Mouse (Mus musculus) bone marrow macrophage, adult 2 months (primary cell): Measurements from ENCODE around the gene 1700013G24Rik. TPM values are rescaled to one million over a fixed set of nuclear protein-coding genes. Genes with fewer than 3 reads are reported as not detected.

ENCODE experiments used
- H3K27ac ChIP-seq: 2 replicates; pipeline ENCODE4 v1.5.1; 2012; ENCODE audit warnings: low read depth, low read length; ENCODE audit not compliant: insufficient read depth
- H3K4me1 ChIP-seq: 2 replicates; pipeline ENCODE4 v1.6.1; 2012; ENCODE audit warnings: low read length; ENCODE audit not compliant: control insufficient read depth, insufficient read depth
- H3K4me3 ChIP-seq: 2 replicates; pipeline ENCODE4 v1.5.1; 2012; ENCODE audit warnings: mild to moderate bottlenecking, low read length, moderate library complexity; ENCODE audit not compliant: insufficient read depth
- CTCF ChIP-seq: IDR thresholded peaks from 2 replicates; pipeline ENCODE4 v1.5.1; 2012; ENCODE audit warnings: low read depth, mild to moderate bottlenecking, low read length, moderate library complexity
- POLR2A ChIP-seq: IDR thresholded peaks from 2 replicates; pipeline ENCODE4 v1.6.1; 2012; ENCODE audit warnings: mild to moderate bottlenecking, low read depth, low read length, borderline replicate concordance
- polyA plus RNA-seq: library from polyadenylated mRNA; stranded (reverse); fragments of >200 nt; gene quantifications from 2 replicates; pipeline ENCODE4 v1.2.4, GENCODE M21; 2012; ENCODE audit not compliant: missing spikeins, insufficient read depth, insufficient read length

The 1700013G24Rik gene
- polyA plus RNA-seq, 1 experiment: not detected

DNA sequence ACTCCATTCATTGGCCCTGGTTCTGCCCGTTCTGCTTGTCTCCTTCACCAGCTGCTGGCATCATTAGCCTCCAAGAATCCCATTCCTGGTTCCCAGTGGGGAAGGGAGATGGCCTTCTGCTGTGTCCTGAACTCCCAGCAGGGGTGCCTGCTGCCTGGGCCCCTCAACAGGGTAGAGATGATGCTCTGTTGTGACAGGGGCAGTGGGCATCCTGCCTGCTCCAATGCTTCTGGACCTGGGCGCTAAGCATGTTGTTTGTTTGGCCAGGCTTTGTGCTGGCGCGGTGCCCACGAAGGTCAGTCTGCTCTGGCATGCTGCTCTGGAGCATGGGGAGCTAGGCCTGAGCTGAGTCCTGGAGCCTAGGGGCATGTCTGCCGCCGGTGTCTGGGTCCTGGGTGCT is 31.5 kb downstream of the 1700013G24Rik start:
- Histone ChIP-seq H3K4me3 (no peak overlapping the region), H3K27ac (no peak overlapping the region), H3K4me1 (no peaks in the 10 kb centered on the region)
- TF ChIP-seq CTCF (no peak), POLR2A (no peak)

DNA sequence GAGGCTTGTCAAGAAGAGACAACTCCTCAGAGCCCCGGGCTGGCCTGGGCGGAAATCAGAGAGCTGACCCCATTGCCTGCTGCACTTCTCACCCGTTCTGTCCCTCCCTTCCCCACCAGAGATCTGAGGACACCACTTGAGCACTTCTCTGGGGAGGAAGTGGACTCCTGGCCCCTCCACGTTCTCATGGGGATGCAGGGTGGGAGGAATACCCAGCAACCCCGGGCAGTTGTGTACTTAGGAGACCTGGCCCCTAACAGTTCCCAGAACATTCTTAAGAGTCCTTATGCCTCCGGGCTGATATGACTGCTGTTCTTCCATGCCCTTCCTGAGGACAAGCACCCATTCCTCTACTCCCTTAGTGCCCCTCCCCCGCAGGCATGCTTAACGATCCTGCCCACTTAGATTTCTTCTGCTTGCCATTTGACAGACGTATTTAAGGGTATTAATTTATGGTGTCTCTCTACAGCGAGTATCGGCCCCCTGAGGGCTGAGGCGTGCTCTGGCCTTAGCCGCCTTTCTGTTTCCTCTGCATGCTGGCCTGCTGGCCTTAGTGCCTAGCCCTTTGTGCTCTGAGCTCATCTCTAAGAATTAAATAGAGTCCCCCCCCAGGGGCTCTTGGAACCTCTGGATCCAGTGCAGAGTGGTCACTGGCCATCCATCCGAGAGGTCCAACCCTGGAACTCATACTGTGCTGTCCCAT is 32.3 kb downstream of the 1700013G24Rik start:
- Histone ChIP-seq H3K27ac (no peak overlapping the region), H3K4me1 (no peaks in the 10 kb centered on the region), H3K4me3 (no peak overlapping the region)
- TF ChIP-seq POLR2A (no peak), CTCF (no peak)

DNA sequence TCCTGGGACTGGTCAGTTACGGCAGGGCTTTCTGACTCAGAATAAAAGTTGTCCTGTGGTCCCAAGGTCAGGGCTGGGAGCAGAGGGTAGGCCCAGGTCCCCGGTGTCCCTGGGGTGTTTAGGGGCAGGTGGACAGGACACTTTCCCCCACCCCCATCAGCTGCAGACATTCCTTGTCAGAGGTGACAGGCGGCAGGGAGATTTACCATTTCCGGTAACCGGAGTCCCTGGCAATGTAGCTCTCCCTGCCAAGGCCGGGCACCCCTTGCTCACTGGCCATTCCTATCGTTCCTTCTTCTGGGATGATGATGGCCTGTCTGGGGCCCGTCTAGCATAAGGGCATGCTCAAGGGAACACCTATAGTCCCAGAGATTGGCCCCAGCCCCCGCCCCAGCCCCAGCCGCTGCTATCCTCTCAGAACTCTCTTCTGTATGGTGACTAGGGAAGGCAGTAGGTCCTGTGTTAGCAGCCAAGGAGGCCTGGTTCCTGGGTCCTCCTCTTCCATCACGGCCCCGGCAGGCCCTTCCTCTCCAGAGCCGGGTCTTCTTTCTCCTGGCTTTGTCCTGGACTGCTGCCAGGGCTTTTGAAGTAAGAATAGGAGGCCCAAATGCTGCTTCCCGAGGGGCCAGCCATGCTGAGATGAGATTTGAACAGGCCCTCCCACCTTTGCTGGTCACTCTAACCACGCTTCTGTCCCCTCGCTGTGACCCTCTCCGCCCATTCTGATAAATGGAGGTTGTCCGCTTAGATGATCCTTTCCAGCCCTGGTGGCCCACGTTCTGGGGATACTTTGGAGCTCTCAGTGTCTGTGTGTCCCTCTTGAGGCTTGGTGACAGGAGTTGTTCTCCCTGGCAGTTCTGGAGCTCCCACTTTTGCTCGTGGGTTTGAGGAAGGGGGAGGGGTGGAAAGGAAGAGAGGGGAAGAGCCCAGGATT is 33.3 kb downstream of the 1700013G24Rik start:
- H3K27ac ChIP-seq: no peak overlapping the region
- H3K4me1 ChIP-seq: no peaks in the 10 kb centered on the region
- H3K4me3 ChIP-seq: no peak overlapping the region
- TF ChIP-seq CTCF: no peak
- no peak for TF ChIP-seq POLR2A

DNA sequence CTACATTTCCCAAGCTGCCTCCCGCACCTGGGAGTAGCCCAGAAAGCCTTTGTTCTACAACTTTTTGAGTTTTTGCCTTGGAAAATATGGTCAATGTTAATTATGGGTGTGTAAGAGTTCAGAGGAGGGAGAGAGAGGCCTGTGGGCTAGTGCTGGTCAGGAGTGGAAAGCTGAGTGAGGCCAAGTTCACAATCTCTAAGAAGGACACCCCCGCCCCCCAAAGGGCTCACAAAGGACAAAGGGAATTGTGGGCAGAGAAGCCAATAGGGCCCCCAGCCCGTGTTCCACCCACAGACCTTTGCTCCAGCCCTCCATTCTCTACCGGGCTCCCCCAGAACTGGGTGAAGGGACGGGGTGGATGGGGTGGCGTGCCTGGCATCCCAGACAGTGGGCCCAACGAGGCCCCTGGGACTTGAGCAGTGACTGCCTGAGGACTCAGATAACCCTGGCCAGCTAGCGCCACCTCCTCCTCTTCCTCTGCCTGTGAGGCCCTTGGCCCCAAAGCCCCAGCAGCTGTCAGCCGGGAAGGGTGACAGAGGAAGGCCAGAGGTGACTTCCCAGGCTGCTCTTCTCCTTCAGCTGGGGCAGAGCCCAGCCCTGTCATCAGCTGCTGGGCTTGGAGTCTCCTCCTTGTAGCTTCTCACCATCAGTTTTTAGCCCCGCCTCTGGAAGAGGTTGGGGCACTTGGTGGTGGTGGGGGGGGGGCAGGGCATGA is 34.4 kb downstream of the 1700013G24Rik start:
- TF ChIP-seq POLR2A (no peak), CTCF (no peak)
- Histone ChIP-seq H3K4me1 (no peaks in the 10 kb centered on the region), H3K27ac (no peak overlapping the region), H3K4me3 (no peak overlapping the region)

DNA sequence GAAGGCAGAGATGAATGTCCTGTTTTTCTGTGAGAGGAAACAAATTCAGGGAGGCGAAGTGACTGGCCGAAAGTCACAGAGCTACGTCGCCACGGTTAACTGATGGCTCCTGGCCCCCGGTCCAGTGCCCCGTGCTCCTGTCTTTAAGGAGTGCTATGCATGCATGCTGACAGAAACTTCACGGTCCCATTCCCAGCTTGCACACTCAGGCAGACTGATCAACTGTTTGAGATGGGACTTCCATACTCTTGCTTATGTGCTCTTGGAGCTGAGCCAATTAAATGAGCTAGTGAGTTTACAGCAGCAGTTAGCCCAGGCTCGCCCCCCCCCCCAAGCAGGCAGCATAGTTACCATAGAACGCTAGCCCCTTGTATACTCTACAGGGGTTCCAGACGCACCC is 35.0 kb downstream of the 1700013G24Rik start:
- no peak overlapping the region for H3K27ac ChIP-seq
- H3K4me3 ChIP-seq: no peak overlapping the region
- TF ChIP-seq POLR2A: no peak
- TF ChIP-seq CTCF: no peak
- H3K4me1 ChIP-seq: no peaks in the 10 kb centered on the region

DNA sequence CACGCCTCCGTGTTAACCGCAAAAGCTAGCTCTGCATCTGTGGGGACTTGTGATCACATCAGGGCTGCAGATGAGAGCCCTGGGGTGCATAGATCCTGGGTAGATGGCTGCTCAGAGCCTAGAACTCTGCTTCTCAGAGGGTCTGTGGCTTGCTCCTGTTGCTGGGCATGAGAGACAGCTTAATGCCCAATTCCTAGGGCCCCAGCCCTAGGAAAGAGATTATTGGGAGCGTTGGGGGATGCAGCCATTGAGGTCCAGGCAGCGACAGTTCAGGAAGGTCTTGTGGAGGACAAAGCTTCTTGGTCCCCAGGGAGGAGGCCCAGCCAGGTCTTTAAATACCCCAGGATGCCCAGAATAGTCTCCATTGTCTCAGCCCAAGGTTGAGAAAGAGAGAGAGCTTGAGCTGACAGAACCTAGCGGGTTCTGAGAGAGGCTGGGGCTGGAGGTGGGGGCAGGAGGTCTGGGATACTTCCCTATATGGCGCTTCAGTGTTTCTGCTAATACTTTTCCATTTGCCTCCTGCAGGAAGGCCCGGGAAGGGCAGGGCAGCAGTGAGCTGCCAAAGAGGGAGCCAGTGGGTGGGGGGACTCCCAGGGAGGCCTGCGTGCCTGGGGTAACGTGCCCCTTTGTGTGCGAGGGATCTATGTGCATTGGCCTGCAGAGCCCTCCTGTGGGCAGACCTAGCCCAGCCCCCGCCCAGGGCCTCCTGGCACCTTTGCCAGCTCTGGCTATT is 35.7 kb downstream of the 1700013G24Rik start:
- Histone ChIP-seq H3K4me3 (no peak overlapping the region), H3K4me1 (no peaks in the 10 kb centered on the region), H3K27ac (no peak overlapping the region)
- TF ChIP-seq POLR2A (no peak), CTCF (no peak)

DNA sequence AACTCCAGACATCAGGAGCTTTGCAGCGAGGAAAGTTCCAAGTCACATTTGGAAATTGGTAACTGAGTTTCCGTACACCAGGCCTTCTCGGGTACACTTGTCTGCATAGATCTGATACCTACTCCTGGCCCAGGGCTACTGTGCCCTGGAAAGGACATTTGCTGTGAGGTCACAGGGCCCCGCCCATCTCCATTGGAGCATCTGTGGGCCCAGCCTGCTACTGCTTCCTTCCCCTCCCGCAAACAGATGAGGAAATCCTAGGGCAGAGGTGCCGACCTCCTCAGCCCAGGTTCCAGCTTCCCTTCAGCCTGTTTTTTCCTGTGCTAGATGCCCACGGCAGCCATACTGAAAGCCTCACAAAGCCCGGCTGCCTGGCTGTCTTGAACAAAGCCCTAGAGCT is 36.9 kb downstream of the 1700013G24Rik start:
- no peak overlapping the region for H3K4me3 ChIP-seq
- no peaks in the 10 kb centered on the region for H3K4me1 ChIP-seq
- no peak overlapping the region for H3K27ac ChIP-seq
- no peak for TF ChIP-seq CTCF
- no peak for TF ChIP-seq POLR2A

DNA sequence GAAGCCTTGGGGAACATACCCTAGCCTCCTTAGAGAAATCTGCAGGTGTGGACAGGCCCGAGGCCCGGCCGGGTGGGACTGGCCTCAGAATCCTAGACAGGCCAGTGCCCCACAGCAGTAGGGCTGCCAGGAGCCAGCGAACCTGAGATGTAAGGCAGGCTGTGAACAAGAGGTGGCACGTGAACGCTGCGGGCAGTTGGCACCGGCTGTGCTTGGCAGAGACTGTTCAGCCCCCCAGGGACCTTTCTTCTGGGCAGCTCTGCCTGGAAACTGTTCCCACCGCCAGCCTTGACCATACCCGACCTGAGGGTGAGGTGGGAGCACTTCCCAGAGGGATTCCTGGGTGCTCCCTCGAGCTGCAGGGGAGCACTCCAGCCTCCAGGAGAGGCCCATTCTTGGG is 39.5 kb downstream of the 1700013G24Rik start:
- TF ChIP-seq CTCF: no peak
- TF ChIP-seq POLR2A: no peak
- Histone ChIP-seq H3K4me3 (no peak overlapping the region), H3K27ac (no peak overlapping the region), H3K4me1 (no peaks in the 10 kb centered on the region)

DNA sequence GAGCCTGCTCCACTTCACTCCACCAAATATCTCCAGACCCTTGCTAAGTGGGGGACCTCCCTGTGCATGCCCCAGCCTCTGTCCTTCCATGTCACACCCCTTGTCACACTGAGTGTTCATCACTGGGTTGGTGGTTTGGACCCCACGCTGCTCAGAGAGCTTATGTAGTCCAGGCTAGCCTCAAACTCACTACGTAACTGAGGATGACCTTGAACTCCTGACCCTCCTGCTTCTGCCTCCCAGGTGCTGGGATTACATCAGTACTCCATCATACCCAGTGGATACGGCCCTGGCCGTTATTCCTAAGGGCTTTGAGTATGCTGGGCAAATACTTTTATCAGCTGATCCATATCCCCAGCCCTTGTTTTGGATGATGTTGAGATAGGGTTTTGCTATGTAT is 40.1 kb downstream of the 1700013G24Rik start:
- TF ChIP-seq CTCF: no peak
- no peak for TF ChIP-seq POLR2A
- H3K4me1 ChIP-seq: no peaks in the 10 kb centered on the region
- H3K27ac ChIP-seq: no peak overlapping the region
- H3K4me3 ChIP-seq: no peak overlapping the region
